Mouse (Mus musculus) layer of hippocampus, adult 6 months (tissue): ENCODE measurements around the gene Pot1a. TPM values are rescaled to one million over a fixed set of nuclear protein-coding genes. Genes with fewer than 3 reads are reported as not detected.

Experiments
- long read RNA-seq, 2 experiments: library from polyadenylated mRNA; unstranded; transcript quantifications; one replicate each; pipeline ENCODE4 v2.0.0; 2019 to 2020
- polyA plus RNA-seq: library from polyadenylated mRNA; unstranded; fragments of <200 nt; fragmentation: Nextera tagmentation; gene quantifications from 2 replicates; pipeline ENCODE4 v1.2.3, GENCODE M21; 2021

Pot1a gene
- polyA plus RNA-seq = 6.4 and 7.1 TPM in 2 replicates
- long read RNA-seq, experiment 1, transcript Pot1a-203 (18 exons, 3,151 nt) = major isoform, 7 of 15 reads
- long read RNA-seq, experiment 1, partial matches to known transcripts = 4 of 15 reads
- long read RNA-seq, experiment 1, other reads (novel, unspliced or antisense) = 4 of 15 reads
- long read RNA-seq, experiment 2, transcript Pot1a-203 (18 exons, 3,151 nt) = major isoform, 44 of 67 reads
- long read RNA-seq, experiment 2, partial matches to known transcripts = 3 of 67 reads
- long read RNA-seq, experiment 2, other reads (novel, unspliced or antisense) = 20 of 67 reads

DNA sequence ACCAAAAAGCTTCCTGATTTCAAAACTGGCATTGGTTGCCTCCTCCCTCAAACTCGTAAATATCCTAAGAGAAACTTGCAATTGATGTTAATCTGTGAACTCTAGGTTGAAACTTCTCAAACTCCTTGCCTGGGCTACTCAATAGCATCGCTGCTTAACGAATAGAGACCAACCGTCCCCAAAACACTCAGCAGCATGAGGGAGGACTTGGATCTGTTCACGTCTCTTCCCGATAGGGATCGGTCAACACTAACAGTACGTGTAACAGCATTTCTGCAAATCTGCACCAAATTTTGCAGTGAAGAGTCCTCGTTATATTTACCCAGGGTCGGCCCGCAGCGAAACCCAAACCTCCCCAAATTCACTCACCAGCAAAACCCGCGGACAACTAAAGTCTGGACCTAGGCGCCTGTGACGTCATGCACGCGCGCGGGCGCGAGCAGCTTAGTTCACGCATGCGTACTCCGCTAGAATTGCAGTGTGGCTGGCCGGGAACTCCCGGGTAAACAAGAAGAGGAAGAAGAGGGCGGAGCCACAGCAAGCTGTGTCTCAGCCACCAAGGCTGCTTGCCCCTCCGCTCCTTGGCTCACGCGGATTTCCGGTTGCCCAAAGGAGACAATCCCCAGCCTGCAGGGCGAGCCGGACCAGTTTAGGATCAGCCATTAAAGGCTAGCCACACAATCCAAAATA is at the start of gene Pot1a:
Pot1a (minus strand) TSS at position 441 of the 690 bp plus-strand sequence.

Other genes with a start within 250 kb of the Pot1a start
- 25.2 and 27.7 TPM in 2 replicates for gene Gpr37, start 118.5 kb downstream of the Pot1a start, polyA plus RNA-seq